Mouse (Mus musculus) neural tube, embryonic 15.5 days (tissue): ENCODE results near the gene Cntnap3. TPM values are rescaled to one million over a fixed set of nuclear protein-coding genes. Genes with fewer than 3 reads are reported as not detected.
"Not testable (repeated sequence)": the region's sequence is repeated elsewhere in the genome, so short reads cannot be mapped to it uniquely, and the experiment has no call there.

Source experiments
- ATAC-seq: fragments of 200-750 bp; cut with Nextera tagmentation; 2 replicates; pipeline ENCODE4 v1.8.0; 2017; ENCODE audit warnings: mild to moderate bottlenecking, moderate TSS enrichment, moderate library complexity; ENCODE audit not compliant: low FRiP score
- H3K27ac ChIP-seq: fragments of 300-500 bp; sonication (generic); replicated peaks from 2 replicates; pipeline ENCODE4 v1.5.1; 2015; ENCODE audit warnings: mild to moderate bottlenecking, inconsistent platforms
- H3K27me3 ChIP-seq: fragments of 300-500 bp; sonication (generic); replicated peaks from 2 replicates; pipeline ENCODE4 v1.6.1; 2015; ENCODE audit warnings: inconsistent platforms
- H3K36me3 ChIP-seq: fragments of 300-500 bp; sonication (generic); 2 replicates; pipeline ENCODE4 v1.6.1; 2015; ENCODE audit warnings: inconsistent platforms
- H3K4me1 ChIP-seq: fragments of 300-500 bp; sonication (generic); 2 replicates; pipeline ENCODE4 v1.6.1; 2015; ENCODE audit warnings: inconsistent platforms
- H3K4me2 ChIP-seq: fragments of 300-500 bp; sonication (generic); 2 replicates; pipeline ENCODE4 v1.6.1; 2015; ENCODE audit warnings: inconsistent platforms, mild to moderate bottlenecking, moderate library complexity
- H3K4me3 ChIP-seq: fragments of 300-500 bp; sonication (generic); replicated peaks from 2 replicates; pipeline ENCODE4 v1.5.1; 2015; ENCODE audit warnings: mild to moderate bottlenecking, inconsistent platforms
- H3K9ac ChIP-seq: fragments of 300-500 bp; sonication (generic); replicated peaks from 2 replicates; pipeline ENCODE4 v1.6.1; 2015; ENCODE audit warnings: mild to moderate bottlenecking, inconsistent platforms
- H3K9me3 ChIP-seq: fragments of 300-500 bp; sonication (generic); replicated peaks from 2 replicates; pipeline ENCODE4 v1.6.1; 2016; ENCODE audit warnings: inconsistent platforms
- WGBS: fragments of 180-500 bp; shearing (Covaris S2); methylation state at CpG from one replicate; pipeline ENCODE4 v1.1.7; 2015; ENCODE audit warnings: mixed read lengths; 5-methylcytosine and 5-hydroxymethylcytosine counted together
- polyA plus RNA-seq: library from polyadenylated mRNA; unstranded; fragments of >200 nt; fragmentation: Nextera tagmentation; extraction: Ambion mirVana; gene quantifications from 2 replicates; pipeline ENCODE4 v1.2.1, GENCODE M21; 2015

Gene Cntnap3
- 1.1 and 1.3 TPM in 2 replicates for polyA plus RNA-seq

GRCm38 (mm10) chr13:64903585-64904208 is at the start of gene Cntnap3:
Gene Cntnap3 (minus strand): TSS chr13:64903955.
- 10% methylated on average over 16 of the region's 16 CpGs for WGBS

DNA sequence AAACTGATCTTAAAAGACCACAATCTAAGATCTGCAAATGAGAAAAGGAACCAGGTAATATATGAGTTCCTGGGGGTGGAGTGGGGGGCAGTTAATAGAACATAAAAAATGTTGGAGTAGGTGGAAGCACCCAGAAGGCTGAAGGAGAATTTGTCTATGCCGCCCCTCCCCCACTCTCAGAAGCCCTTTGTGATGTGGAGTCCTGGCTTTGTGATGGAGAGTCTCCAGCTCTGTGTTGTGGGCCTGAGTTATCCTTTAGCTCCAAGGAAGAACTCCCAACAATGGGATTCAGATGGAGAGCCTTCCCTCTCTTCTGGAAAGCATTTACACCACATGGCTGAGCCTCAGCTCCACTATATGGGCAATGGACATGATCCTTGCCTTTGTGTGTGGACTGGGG is 13.4 kb upstream of the Cntnap3 start, which contains the start of gene Spata31:
Spata31 (plus strand) TSS at position 216 of the 400 bp plus-strand sequence.
- H3K9me3 ChIP-seq = no peaks in the 10 kb centered on the region
- no peaks in the 10 kb centered on the region for H3K4me1 ChIP-seq
- H3K4me3 ChIP-seq = no peak within 1 kb of the TSS
- 85% methylated on average over 1 of the region's 1 CpGs for WGBS
- no peak within 1 kb of the TSS for H3K9ac ChIP-seq
- no peak within 1 kb of the TSS for H3K4me2 ChIP-seq
- no peak for ATAC-seq
- H3K27ac ChIP-seq = no peak within 1 kb of the TSS
- no peaks in the 10 kb centered on the region for H3K27me3 ChIP-seq
- no peaks in the 10 kb centered on the region for H3K36me3 ChIP-seq

More at GRCm38 (mm10) chr13:64903585-64904208, at the start of gene Cntnap3:
- H3K4me2 ChIP-seq = peak within 1 kb of the TSS; percentile 54
- H3K4me3 ChIP-seq = peak within 1 kb of the TSS; percentile 28
- 0 out of 2 replicates have a peak, but pooled peaks cover 2% of the 10 kb centered on the region for H3K4me1 ChIP-seq
- no peaks in the 10 kb centered on the region for H3K36me3 ChIP-seq
- ATAC-seq = peak; percentile 97
- no peaks in the 10 kb centered on the region for H3K27me3 ChIP-seq
- H3K9me3 ChIP-seq = no peaks in the 10 kb centered on the region
- peak within 1 kb of the TSS; percentile 38; the same call in 1 of the 2 replicates for H3K9ac ChIP-seq
- no peak within 1 kb of the TSS for H3K27ac ChIP-seq

DNA sequence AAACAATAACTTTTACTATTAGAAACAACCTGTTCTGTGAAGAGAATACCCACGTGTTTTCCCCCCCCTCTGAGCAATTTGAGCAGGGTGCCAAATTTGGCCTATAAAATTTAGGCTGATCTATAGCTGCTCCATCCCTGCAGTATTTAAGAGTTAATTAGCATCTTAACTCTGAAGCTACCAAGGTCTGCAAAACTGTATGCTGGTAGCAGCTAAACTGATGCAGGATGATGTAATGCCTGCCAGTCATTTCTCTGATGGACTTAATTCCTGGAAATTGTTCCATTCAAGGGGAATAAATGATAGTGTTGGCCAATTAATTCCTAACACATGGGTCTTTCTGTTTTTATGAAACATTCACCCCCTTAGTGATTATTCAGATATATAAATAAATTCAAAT is 623 bp downstream of the Cntnap3 start:
- H3K4me3 ChIP-seq = no peak overlapping the region
- no peak overlapping the region for H3K9ac ChIP-seq
- 40% methylated on average over 1 of the region's 1 CpGs for WGBS
- 0 out of 2 replicates have a peak, but pooled peaks cover 2% of the 10 kb centered on the region for H3K4me1 ChIP-seq
- ATAC-seq = no peak
- no peaks in the 10 kb centered on the region for H3K36me3 ChIP-seq
- no peak overlapping the region for H3K27ac ChIP-seq
- H3K4me2 ChIP-seq = no peak overlapping the region
- no peaks in the 10 kb centered on the region for H3K27me3 ChIP-seq
- no peaks in the 10 kb centered on the region for H3K9me3 ChIP-seq

GRCm38 (mm10) chr13:64865397-64865796 is 38.4 kb downstream of the Cntnap3 start:
- Histone ChIP-seq H3K27me3 (no peaks in the 10 kb centered on the region), H3K4me1 (no peaks in the 10 kb centered on the region), H3K9me3 (no peaks in the 10 kb centered on the region), H3K4me2 (no peak overlapping the region), H3K36me3 (no peaks in the 10 kb centered on the region), H3K9ac (no peak overlapping the region), H3K27ac (no peak overlapping the region), H3K4me3 (no peak overlapping the region)
- no peak for ATAC-seq
- 94% methylated on average over 3 of the region's 3 CpGs for whole genome bisulfite sequencing

DNA sequence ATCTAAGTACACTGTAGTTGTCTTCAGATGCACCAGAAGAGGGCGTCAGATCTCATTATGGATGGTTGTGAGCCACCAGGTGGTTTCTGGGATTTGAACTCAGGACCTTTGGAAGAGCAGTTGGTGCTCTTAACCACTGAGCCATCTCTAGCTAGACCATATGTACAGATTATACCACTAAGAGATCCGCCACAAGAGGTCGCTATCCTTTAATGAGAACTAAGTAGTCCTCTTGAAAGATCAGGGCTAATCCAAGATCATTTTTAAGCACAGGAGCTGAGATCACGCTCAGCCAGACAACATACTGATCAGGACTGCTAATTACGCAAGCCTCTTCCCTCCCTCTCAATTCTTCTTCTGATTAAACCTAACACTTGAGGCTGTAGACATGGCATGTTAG is 78.9 kb downstream of the Cntnap3 start:
- 57% methylated on average over 5 of the region's 5 CpGs for WGBS
- not testable (repeated sequence) for H3K4me3 ChIP-seq, H3K36me3 ChIP-seq, H3K27ac ChIP-seq, H3K4me2 ChIP-seq, ATAC-seq, H3K9ac ChIP-seq, H3K4me1 ChIP-seq, H3K27me3 ChIP-seq, H3K9me3 ChIP-seq

DNA sequence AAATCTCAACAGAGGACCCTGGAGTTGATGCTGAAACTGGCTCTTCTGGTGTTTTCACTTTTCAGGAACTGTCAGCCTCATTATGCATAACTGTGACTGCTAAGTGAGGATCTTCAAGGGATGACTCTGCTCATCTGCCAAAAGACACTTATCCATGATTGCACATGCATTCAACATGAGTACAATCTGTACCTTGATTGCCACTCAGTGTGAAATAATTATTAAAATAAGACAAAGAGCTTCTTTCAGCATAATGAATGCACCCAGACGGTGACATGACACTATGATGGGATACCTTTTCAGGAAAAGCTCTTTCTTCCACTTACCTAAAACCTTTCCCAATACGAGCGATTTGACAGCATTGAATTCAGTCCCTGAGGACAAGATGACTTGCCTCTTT is 158.4 kb downstream of the Cntnap3 start:
- Histone ChIP-seq H3K9me3 (no peaks in the 10 kb centered on the region), H3K36me3 (no peaks in the 10 kb centered on the region), H3K27ac (no peak overlapping the region), H3K4me3 (no peak overlapping the region), H3K4me1 (no peaks in the 10 kb centered on the region), H3K9ac (no peak overlapping the region), H3K4me2 (no peak overlapping the region), H3K27me3 (no peaks in the 10 kb centered on the region)
- 88% methylated on average over 3 of the region's 3 CpGs for WGBS
- no peak for ATAC-seq

DNA sequence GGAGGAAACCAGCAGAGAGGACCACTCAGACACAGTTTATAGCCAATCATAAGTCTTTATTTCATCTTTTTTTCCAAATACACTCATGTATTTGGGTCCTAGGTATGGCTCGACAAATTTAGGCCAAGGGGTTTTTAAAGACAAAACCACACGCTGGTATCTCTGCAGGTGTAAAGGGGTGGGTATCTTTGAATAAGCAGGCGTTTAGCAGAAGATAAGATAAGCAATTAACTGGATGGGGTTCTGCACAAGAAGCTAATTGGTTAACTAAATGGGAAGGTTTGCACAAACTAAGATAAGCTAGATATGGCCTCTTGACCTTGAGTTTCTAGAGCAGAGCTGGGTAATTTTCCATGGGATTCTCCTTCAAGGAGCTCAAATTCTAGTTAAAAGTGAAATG is 171.5 kb downstream of the Cntnap3 start:
- no peak for ATAC-seq
- no peak overlapping the region for H3K27ac ChIP-seq

GRCm38 (mm10) chr13:64716791-64717190 is 187.0 kb downstream of the Cntnap3 start:
- H3K9me3 ChIP-seq = no peaks in the 10 kb centered on the region
- H3K4me3 ChIP-seq = no peak overlapping the region
- WGBS = 91% methylated on average over 2 of the region's 2 CpGs
- no peak overlapping the region for H3K4me2 ChIP-seq
- H3K27me3 ChIP-seq = no peaks in the 10 kb centered on the region
- no peak for ATAC-seq
- H3K36me3 ChIP-seq = no peaks in the 10 kb centered on the region
- no peak overlapping the region for H3K9ac ChIP-seq
- H3K4me1 ChIP-seq = no peaks in the 10 kb centered on the region
- H3K27ac ChIP-seq = no peak overlapping the region

More for the DNA sequence above, 171.5 kb downstream of the Cntnap3 start:
- Histone ChIP-seq H3K36me3 (no peaks in the 10 kb centered on the region), H3K27me3 (no peaks in the 10 kb centered on the region), H3K9me3 (no peaks in the 10 kb centered on the region), H3K9ac (no peak overlapping the region), H3K4me1 (no peaks in the 10 kb centered on the region), H3K4me2 (no peak overlapping the region), H3K4me3 (no peak overlapping the region)
- 87% methylated on average over 3 of the region's 3 CpGs for WGBS

GRCm38 (mm10) chr13:64692463-64692862 is 211.3 kb downstream of the Cntnap3 start:
- H3K4me2 ChIP-seq = no peak overlapping the region
- H3K36me3 ChIP-seq = no peaks in the 10 kb centered on the region
- no peaks in the 10 kb centered on the region for H3K9me3 ChIP-seq
- no peak overlapping the region for H3K9ac ChIP-seq
- no peaks in the 10 kb centered on the region for H3K4me1 ChIP-seq
- WGBS = 79% methylated on average over 1 of the region's 1 CpGs
- no peak overlapping the region for H3K27ac ChIP-seq
- H3K27me3 ChIP-seq = no peaks in the 10 kb centered on the region
- no peak overlapping the region for H3K4me3 ChIP-seq
- ATAC-seq = no peak

Other genes starting within 250 kb of the Cntnap3 start
- gene Spata31, start 13.5 kb upstream of the Cntnap3 start, polyA plus RNA-seq = not detected in 2 replicates
- gene Spata31d1c, start 129.1 kb upstream of the Cntnap3 start, polyA plus RNA-seq = not detected in 2 replicates
- gene Prss47, start 148.8 kb upstream of the Cntnap3 start, polyA plus RNA-seq = not detected in 2 replicates
- gene Mfsd14b, start 209.0 kb upstream of the Cntnap3 start, polyA plus RNA-seq = 31.6 and 37.3 TPM in 2 replicates
- not detected in 2 replicates for gene Olfr465-ps1, start 234.1 kb upstream of the Cntnap3 start, polyA plus RNA-seq
- not detected in 2 replicates for gene Olfr466, start 246.3 kb upstream of the Cntnap3 start, polyA plus RNA-seq